Mouse (Mus musculus) spleen, adult 2 months (tissue): ENCODE results near the gene Oxa1l. TPM values are rescaled to one million over a fixed set of nuclear protein-coding genes. Genes with fewer than 3 reads are reported as not detected.

Experiments used
- DNase-seq, 2 experiments: peaks; one replicate each; pipeline versions ENCODE4 v3.0.0 to v3.0.0-alpha.2; 2012 to 2021; ENCODE audit warnings: low spot score in 2 of 2, low read depth in 1 of 2
- H3K27ac ChIP-seq: fragments of 200-500 bp; 2 replicates; pipeline ENCODE4 v1.5.1; 2012; ENCODE audit warnings: low read length, inconsistent platforms; ENCODE audit not compliant: insufficient read depth
- H3K27me3 ChIP-seq: fragments of 200-500 bp; 2 replicates; pipeline ENCODE4 v1.6.1; 2012; ENCODE audit warnings: mild to moderate bottlenecking, moderate library complexity, low read length, inconsistent platforms; ENCODE audit not compliant: control insufficient read depth, insufficient read depth
- H3K36me3 ChIP-seq: fragments of 200-500 bp; 2 replicates; pipeline ENCODE4 v1.6.1; 2012; ENCODE audit warnings: mild to moderate bottlenecking, low read length, inconsistent platforms; ENCODE audit not compliant: control insufficient read depth, insufficient read depth
- H3K4me1 ChIP-seq: fragments of 200-500 bp; 2 replicates; pipeline ENCODE4 v1.6.1; 2011; ENCODE audit warnings: inconsistent platforms; ENCODE audit not compliant: control insufficient read depth, insufficient read depth, insufficient read length
- H3K4me3 ChIP-seq: fragments of 200-500 bp; 2 replicates; pipeline ENCODE4 v1.5.1; 2011; ENCODE audit warnings: mild to moderate bottlenecking, inconsistent platforms; ENCODE audit not compliant: insufficient read depth, insufficient read length; ENCODE audit errors: extremely low read depth
- CTCF ChIP-seq: fragments of 200-500 bp; IDR thresholded peaks from 2 replicates; pipeline ENCODE4 v1.5.1; 2011; ENCODE audit warnings: mild to moderate bottlenecking, inconsistent platforms; ENCODE audit not compliant: insufficient read depth, insufficient read length, insufficient replicate concordance; ENCODE audit errors: extremely low read depth
- POLR2A ChIP-seq: fragments of 200-500 bp; IDR thresholded peaks from 2 replicates; pipeline ENCODE4 v1.6.1; 2011; ENCODE audit warnings: low read depth, low read length, inconsistent platforms
- WGBS: fragments of 180-500 bp; shearing (Covaris S2); methylation state at CpG from one replicate; pipeline ENCODE4 v1.1.7; 2018; 5-methylcytosine and 5-hydroxymethylcytosine counted together
- polyA plus RNA-seq: library from polyadenylated mRNA; depleted of rRNA; stranded (reverse); fragments of >200 nt; gene quantifications from 2 replicates; pipeline ENCODE4 v1.2.3, GENCODE M21; 2012

Oxa1l gene
- polyA plus RNA-seq, 1 experiment = 92.7 TPM

GRCm38 (mm10) chr14:54396685-54397084 is 36.1 kb downstream of the Oxa1l start:
- DNase-seq = no peak
- 86% methylated on average over 7 of the region's 7 CpGs for WGBS
- no peak overlapping the region for H3K27ac ChIP-seq

GRCm38 (mm10) chr14:54397872-54398527 is 37.4 kb downstream of the Oxa1l start:
- 46% methylated on average over 7 of the region's 7 CpGs for WGBS
- H3K4me3 ChIP-seq = no peak overlapping the region
- H3K36me3 ChIP-seq = no peaks in the 10 kb centered on the region
- DNase-seq = peak in 1 of 2 experiments; percentile 29
- no peak for TF ChIP-seq POLR2A
- no peak for TF ChIP-seq CTCF
- peaks cover 4% of the 10 kb centered on the region; the same call in 1 of the 2 replicates for H3K4me1 ChIP-seq
- no peaks in the 10 kb centered on the region for H3K27me3 ChIP-seq
- H3K27ac ChIP-seq = peak overlapping the region; percentile 5; the same call in 1 of the 2 replicates

More at GRCm38 (mm10) chr14:54396685-54397084, 36.1 kb downstream of the Oxa1l start:
- Histone ChIP-seq H3K36me3 (no peaks in the 10 kb centered on the region), H3K4me1 (peaks cover 4% of the 10 kb centered on the region; the same call in 1 of the 2 replicates), H3K4me3 (no peak overlapping the region), H3K27me3 (no peaks in the 10 kb centered on the region)
- TF ChIP-seq CTCF (no peak), POLR2A (no peak)

DNA sequence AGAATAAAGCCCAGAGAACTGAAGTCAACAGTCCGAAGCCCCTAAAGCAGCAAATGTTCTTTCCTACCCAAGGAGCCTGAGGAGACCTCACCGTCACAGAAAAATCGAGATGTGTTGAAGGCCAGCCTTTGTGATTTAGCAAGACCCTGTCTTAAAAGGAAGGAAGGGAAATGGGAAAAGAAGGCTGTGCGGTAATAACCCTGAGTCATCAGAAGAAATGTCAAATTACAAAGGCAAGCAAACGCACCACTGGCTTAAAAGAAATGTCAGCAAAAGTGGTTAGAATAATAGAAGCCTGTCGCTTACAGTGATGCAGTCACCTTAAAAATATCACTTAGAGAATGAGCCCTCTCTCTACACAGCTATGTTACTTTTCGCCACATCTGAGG is 37.9 kb downstream of the Oxa1l start:
- peak overlapping the region; percentile 70; the same call in 1 of the 2 replicates for H3K27ac ChIP-seq
- WGBS = 67% methylated on average over 7 of the region's 7 CpGs

GRCm38 (mm10) chr14:54398921-54399382 is 38.3 kb downstream of the Oxa1l start:
- WGBS = 60% methylated on average over 8 of the region's 8 CpGs

More for the DNA sequence above, 37.9 kb downstream of the Oxa1l start:
- H3K36me3 ChIP-seq = no peaks in the 10 kb centered on the region
- no peaks in the 10 kb centered on the region for H3K27me3 ChIP-seq
- TF ChIP-seq CTCF (no peak), POLR2A (no peak)
- DNase-seq = no peak
- H3K4me1 ChIP-seq = peaks cover 4% of the 10 kb centered on the region; the same call in 1 of the 2 replicates
- H3K4me3 ChIP-seq = no peak overlapping the region

GRCm38 (mm10) chr14:54401723-54402122 is 41.1 kb downstream of the Oxa1l start:
- Histone ChIP-seq H3K4me1 (peaks cover 4% of the 10 kb centered on the region; the same call in 1 of the 2 replicates), H3K4me3 (no peak overlapping the region), H3K27me3 (no peaks in the 10 kb centered on the region), H3K36me3 (no peaks in the 10 kb centered on the region), H3K27ac (no peak overlapping the region)
- WGBS = 93% methylated on average over 3 of the region's 3 CpGs
- DNase-seq = no peak
- no peak for TF ChIP-seq POLR2A

More at GRCm38 (mm10) chr14:54398921-54399382, 38.3 kb downstream of the Oxa1l start:
- no peak overlapping the region for H3K4me3 ChIP-seq
- H3K36me3 ChIP-seq = no peaks in the 10 kb centered on the region
- peaks cover 4% of the 10 kb centered on the region; the same call in 1 of the 2 replicates for H3K4me1 ChIP-seq
- TF ChIP-seq CTCF = no peak
- no peak for TF ChIP-seq POLR2A
- no peaks in the 10 kb centered on the region for H3K27me3 ChIP-seq
- peak overlapping the region; percentile 70 for H3K27ac ChIP-seq
- DNase-seq = no peak

- WGBS = 87% methylated on average over 25 of the region's 25 CpGs
- peak overlapping the region; percentile 32 for H3K4me3 ChIP-seq
- peaks cover 11% of the 10 kb centered on the region; the same call in 1 of the 2 replicates for H3K4me1 ChIP-seq
- no peak for DNase-seq
- no peaks in the 10 kb centered on the region for H3K36me3 ChIP-seq
- no peaks in the 10 kb centered on the region for H3K27me3 ChIP-seq
- peak overlapping the region; percentile 59 for H3K27ac ChIP-seq
- no peak for TF ChIP-seq CTCF
- TF ChIP-seq POLR2A = no peak
Observed at GRCm38 (mm10) chr14:54408336-54409056, 47.9 kb downstream of the Oxa1l start.
